Mouse (Mus musculus): ENCODE measurements at regions not wholly inside any gene's neighbourhood (a gene's known extent, or its start where the extent isn't known, plus 50 kb on each side); places are given as distances from the start of the nearest gene placed in this dataset.

DNA sequence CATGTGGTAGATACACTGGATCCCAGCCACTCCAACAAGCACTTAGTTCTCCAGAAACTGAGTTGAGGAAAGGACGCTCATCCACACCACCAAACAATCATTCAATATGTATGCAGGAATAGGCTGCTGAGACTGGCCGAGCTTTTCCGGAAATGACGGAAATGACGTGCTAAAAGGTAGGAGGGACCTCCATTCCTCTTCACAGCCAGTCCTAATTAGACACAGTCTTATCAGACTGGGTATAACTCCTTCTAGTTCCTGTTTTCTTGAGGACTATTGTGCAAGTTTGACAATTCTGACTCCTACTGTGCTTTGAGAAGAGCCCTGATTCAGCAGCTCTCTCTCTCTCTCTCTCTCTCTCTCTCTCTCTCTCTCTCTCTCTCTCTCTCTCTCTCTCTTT lies 477.9 kb upstream of the Gm26657 start:
- no peak for DNase-seq

DNA sequence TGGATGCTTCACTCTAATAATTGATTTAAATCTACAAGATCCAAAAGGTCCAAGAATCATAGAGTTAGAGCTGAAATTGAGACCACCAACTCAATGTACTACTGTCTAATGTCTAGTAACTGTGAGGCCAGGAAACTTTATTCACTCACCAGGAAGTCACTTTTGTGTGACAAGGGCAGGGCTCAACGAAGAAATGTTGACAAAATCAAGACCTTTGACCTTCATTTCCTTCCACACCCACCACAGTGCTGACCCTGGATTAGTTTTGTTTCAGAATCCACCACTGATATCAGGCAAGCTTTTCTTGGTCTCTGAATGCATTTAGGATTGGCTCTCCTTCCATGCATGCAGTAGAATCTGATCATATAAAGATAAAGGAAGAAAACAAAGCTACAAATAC lies 487.5 kb upstream of the Gm26657 start:
- peak; percentile 5 to 15 for DNase-seq

DNA sequence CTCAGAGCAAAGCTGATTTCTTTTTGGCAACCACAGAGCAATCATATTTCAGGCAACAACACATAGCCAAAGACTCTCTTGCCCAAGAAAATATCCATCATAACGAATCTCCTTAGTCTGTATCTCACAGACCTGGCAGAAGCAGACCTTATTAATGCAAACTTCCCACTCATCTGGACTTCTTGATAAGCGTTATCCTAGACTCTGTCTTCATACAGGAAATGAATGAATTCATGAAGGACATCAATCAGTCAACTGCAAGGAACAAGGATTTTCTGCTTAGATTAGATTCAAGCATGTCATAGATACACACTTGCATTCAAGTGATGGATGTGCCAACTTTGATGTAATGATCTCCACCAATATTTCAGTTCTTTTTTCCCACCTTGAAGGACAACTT lies 488.1 kb upstream of the Gm26657 start:
- no peak for DNase-seq

DNA sequence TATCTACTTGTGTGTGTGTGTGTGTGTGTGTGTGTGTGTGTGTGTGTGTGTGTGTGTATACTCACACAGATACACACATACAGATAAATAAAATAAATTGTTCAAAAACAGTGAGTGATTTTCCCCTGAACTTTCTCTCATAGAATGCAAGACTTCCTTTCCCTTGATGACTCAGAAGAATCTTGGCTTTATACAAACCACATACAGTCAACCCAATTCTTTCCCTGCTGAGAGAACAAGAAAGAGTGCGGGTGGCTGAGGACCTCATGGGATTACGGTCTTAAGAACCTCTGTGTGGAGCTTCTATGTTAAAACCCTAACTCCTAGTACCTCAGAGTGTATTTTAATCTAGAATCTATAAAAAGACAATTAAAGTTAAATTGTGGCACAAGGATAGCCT lies 489.3 kb upstream of the Gm26657 start:
- DNase-seq, result no peak

DNA sequence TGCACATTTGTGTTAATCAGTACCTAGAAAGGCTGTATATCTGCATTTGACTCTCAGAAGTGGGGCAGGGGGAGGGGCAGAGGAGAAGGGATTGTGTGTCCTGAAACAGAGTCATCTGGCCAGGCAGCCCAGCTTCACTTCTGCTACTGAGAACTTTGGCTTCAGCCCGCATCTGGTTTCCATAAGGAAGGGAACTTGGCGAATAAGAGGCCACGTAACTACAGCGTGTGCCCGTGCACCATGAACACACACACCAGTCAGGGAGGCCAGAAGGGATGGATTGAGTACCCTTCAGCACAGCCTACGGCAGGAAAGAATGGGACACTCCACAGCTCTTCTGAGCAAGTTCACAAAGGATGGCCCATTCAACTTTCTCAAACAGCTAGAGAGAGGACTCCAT lies 496.0 kb upstream of the Gm26657 start:
- no peak for DNase-seq

DNA sequence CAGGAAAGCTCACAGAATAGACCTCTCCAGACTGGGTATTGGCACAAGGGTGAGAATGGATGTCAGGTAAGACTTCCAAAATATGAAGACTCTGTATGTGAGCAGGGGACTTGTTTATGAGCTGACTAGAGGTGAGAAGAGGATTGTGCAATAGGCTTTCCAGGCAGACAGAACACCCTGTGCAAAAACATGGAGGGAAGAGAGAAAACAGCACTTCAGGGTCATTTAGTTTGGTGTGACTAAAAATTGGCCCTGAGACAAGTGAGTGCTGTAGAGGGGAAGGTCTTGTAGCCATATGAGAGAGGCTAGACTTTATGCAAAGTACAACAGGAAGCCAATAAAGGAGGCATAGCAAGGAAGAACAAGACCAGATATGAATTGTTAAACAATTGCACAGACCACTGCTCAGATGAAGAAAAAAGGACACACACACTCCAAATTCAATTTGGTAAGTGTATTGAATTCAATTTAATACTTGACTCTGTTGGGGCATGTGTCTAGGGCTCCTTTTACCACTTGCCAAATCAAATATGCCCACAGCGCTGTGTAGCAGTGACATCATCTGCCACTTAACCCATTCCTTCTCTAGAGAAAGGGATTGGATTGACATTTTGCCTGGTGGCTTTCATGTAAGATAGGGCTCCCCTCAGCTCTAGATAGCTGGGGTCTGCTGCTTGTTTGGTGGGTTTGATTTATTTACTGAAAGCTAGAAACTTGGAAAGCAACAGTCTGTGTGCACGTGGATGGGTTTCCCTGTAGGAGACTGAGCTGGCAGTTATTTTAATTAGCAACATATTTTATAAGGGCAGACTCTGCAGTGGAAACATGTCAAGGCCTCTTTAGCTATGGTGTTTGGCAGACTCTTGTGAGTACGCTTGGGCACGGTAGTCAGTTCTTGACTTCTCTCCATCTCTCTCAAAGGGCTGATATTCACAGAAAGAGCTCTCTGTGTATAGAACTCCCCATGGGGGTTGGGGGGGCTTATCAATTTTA lies 501.1 kb upstream of the Gm26657 start:
- DNase-seq, result no peak

DNA sequence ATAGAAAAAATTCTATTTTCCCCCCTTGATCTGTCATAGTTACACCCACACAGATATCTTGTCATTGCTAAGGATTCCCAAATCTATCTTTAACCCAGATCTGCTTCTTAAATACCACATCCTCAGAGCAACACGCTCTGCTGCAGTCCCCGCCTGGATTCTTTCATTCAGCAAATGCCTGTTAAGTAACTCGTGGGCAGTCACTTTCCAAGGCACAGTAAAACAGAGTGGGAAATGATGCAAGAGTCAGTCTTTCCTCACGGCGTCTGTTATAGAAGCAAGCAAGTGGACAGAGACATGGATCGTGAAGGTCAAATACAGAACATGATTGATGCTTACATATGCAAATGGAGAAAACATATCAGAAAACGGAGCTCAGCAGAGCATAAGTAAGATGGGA lies 508.5 kb upstream of the Gm26657 start:
- DNase-seq, result no peak

DNA sequence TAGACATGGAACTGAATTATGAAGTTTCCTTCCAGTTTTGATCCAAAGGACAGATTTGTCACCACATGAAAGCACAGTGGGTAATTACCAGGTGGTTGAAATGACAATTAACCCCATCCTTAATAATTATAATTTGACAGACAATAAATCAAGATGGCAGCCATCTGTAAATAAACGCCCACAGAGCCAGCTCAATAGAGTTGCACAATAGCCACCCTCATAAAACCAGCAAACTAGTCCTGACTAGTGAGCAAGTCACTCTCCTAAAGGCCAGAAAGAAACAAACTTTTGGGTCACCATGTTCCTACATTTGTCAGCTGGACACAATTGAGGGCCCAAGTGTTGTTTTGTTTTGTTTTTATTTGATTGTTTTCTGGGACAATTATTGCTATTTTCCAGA lies 509.4 kb upstream of the Gm26657 start:
- no peak for DNase-seq

DNA sequence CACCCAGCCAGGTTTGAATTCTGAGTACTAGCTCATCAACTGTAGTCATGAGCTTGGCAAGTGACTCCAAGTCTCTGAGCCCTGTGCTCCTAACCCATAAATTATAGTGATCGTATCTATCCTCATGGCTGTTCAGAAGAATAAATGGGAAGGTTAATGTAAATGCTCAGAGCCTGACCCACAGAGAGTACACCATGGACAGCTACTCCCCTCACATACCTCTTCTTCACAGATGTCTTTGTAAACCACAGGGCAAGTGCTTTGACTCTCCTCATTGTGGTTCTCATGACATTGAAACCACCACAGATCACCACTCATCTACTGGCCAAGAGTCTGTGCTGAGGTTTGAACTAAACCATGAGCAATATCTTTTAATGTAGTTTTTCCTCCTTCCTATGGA lies 513.4 kb upstream of the Gm26657 start:
- DNase-seq, result no peak

DNA sequence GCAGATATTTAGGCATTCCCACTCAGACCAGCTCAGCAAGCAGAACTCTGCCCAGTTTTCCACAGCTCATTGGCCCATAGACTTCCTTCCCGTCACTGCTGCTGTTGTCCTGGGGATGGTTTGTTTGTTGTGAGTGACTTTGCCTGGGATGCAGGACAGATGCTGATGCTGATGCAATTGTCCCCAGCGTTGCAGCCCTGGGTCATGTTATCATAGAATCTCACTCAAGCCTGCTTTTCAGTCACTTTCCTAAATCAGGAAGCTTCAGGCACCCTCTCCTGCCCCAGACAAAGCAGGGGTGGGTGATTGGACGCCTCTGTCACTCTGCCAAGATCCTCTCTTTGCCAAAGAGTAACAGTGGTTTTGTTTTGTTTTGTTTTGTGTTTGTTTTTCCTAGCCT lies 515.3 kb upstream of the Gm26657 start:
- DNase-seq, result peak; percentile 24 to 35

DNA sequence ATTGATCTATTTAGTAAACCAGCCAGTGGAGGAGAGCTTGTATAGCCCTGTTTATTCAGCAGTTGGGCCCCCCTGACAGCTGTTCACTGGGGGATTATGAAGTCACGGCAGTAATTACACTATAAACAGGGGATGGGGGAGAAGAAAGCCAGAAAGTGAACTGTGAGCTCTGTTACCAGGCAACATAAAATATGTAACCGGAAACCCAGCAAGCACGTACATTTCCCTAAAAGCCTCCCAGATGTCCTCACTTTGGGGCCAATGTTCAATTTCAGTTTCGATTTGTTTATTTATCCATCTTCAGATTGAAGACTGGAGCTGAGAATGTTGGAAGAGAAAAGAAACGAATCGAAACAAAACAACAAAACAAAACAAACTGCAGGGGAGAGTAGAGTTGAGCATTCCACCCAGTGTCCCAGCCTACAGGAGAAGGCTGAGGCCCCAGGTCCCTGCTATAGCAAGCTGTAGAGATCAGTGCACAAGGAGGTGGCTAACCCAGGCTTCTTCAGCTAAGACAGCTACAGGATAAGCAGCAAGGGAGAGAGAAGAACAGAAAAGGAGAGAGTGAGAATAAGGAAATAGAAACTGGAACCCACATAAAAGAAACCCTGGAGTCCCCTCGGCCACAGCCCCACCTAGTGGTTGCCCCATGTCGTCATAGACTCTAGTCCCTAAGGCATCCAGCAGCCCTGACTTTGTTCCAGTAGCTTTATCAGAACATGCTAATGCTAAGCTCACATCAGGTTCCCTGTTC lies 517.7 kb upstream of the Gm26657 start:
- DNase-seq, result peak; percentile 67 to 75

DNA sequence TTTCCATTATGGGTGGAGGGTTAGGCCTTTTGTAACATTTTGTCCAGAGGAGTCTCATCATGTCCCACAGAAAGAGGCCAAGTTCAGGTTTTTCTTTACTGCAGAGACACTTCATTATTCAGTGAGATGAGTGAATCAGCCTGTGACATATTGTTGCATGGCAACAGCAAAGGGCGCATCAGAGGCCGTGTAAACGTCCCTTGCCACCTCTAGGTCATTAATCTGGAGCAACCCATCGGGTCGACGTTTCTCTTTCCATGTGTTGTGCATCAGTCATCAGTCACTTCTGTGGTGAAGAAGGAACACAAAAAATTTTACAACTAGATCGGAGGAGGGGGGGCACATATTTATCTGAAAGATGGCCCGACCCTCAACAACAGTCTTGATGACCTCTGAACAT lies 519.3 kb upstream of the Gm26657 start:
- peak in 1 of 2 experiments; percentile 19 for DNase-seq

DNA sequence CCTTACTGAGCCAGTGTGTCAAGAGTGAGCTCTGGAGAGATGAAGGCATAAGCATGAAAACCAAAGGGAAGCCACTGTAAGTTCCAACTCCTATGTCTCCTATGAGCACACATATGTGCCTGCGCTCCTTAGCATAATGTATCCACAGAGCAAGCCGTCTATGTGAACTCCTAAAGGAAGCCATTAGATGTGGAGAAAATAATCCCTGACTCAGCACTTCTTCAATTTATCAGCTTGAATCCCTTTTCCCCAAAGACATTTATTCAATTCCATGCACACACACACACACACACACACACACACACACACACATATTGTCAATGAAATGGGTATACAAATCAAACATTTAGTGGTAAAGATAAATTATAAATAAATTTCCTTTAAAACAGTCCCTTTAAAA lies 530.4 kb upstream of the Gm26657 start:
- no peak for DNase-seq

DNA sequence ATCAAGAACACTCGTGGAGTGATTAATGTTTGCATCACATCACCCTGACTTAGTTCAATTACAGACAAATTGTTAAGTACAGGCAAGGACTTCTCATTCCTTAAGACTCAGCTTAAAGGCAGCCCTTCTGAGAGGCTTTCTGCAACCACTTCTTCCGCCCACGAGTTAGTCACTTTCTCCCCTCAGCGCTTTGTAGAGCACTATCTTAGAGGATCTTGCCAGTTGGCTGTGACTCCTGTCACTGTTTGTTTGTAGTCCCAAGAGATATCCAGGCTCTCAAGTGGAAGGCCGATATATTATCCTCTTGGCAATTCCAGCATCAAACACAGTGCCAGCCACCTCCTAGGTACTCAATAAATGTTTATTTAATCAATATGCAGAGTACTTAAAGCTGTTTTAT lies 532.1 kb upstream of the Gm26657 start:
- no peak for DNase-seq

DNA sequence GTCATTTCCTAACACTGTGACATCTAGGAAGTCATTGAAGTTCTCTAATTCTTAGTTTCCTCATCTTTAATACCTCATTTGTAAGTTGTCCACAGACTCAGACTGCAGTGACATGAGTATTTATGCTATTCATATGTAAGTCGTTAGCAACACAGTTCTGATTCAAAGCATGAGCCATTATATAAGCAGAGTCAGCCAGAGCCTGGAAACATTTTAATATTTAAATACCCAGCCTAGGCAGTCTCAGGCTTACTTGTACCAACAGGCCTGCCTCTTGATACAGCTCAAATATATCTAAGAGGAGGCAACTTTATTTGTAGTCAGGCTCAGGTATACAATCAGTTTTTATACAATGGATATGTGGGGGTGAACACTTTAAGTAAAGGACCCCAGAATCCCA lies 534.8 kb upstream of the Gm26657 start:
- no peak for DNase-seq

DNA sequence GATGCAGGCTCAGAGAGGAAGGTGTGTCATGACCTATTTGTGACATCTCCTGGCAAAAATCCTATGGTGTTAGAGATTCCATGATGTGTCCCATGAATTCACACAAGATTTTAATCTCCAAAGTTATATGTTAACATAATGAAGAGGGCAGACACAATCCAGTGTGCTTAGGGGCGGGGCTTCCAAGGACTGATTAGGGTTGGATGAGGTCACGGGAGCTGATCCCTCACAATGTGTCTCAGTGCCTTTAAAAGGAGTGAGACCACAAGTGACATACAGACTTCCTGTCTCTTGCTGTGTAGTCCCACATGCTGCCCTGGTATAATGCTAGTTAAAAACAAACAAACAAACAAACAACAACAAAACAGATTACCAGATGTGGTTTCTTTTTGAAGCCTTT lies 546.5 kb upstream of the Gm26657 start:
- no peak for DNase-seq

DNA sequence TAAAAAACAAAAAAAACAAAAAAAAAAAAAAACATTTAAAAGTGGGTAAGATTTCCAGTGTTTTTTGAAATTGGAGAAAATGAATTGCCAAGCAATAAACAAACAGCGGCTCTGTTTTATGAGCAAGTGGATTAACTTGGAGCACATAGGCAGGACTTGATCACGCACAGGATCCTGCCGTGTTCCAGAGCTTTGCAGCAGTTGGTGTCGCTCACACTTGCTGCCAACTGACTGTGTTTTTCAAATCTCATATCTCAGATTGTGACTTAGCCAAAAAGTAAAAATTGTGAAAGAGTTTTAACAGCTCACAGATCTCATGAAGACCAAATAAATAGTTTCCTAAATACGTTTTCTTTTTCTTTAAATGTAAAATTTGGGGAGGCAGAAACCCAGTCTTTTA lies 547.4 kb upstream of the Gm26657 start:
- DNase-seq, result no peak

DNA sequence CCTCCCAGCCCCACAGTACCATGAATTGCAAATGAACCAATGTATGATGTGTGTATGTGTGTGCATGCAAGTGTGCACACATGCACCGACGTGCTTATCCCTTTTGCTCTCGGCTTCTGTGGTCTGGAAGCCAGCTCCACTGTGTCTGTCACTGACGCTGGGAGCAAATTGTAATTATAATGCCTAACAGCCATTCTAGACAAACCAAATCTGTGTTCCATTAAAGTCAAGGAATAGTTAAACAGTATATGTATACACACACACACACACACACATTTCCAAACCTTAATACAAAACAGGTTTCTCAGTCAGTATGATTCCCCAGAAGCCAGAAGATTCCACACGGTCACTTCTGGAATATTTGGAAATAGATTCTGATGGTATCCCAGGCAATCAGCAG lies 560.3 kb upstream of the Gm26657 start:
- DNase-seq, result no peak

DNA sequence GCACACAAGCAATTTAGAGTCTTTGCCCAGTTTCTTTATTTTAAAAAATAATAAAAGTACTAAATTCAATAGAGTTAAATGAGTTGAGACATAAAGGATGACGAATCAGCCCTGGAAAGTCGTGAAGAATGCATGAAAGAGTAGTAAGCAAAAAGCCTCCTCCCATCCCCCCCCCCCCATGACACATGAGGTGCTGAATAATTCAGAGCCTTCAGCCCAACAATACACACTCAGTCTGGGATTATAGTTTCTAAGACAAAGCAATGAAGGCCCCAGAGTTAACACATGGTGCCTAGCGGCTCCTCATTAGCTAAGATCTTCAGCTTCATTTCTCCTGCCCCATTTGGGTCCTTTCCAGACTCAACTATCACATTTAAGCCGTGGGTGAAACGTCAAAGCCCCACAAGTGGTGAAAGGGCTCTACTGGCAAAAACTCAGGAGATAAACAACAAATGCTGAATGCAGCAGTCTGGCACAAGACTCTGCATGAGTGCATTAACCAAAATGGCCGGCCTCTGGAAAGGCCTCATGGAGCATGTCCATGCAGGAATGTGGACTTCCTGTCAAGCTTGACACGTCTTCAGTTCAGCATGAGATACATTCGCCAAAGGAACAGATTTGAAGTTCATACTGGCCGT lies 560.9 kb upstream of the Gm26657 start:
- DNase-seq, result no peak

DNA sequence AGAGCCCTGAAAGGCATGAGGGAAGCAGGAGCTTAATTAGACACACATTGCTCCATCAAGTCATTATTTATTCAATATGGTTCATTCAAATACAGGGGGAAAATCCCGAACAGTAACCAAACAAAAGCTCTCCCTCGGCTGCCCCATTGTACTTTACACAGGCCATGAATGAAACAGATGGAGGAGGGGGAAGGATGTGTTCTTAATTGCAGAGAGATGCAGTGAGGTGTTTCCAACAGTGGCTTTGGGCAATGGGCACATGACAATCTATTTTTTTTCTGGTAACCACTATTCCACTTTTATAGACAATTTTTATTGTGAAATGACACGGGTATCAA lies 578.6 kb upstream of the Gm26657 start:
- DNase-seq, result no peak

DNA sequence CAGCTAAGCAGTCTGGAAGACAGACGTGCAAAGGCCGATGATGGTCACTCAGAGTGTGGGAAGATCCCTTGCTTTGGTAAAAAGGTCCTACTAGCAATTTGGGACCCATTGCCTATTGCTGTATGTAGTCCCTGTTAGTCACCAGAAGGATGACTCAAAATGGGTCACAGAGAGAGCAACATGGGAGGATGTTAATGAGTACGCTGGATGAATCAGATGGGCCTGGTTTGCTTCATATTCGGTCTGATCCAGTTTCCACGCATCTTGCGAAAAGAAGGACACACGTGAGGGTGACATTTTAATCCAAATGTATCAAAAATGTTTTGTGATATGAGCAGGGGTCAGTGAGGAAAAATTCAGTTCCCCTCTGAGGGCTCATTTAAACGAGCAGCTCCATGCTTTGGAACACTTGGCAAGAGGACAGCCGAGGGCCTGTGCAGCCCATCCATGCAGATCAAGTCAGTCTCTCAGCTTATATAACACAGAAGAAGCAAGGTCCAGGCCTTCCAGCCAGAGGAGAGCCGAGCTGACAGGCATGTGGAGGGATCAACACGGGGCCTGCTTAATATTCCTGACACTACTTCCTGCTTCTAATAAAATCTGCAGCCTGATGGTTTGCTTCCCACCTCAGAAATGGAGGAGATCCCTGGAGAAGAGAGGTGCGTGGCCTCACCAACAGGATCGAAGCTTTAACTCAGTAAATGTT lies 579.2 kb upstream of the Gm26657 start:
- no peak for DNase-seq

DNA sequence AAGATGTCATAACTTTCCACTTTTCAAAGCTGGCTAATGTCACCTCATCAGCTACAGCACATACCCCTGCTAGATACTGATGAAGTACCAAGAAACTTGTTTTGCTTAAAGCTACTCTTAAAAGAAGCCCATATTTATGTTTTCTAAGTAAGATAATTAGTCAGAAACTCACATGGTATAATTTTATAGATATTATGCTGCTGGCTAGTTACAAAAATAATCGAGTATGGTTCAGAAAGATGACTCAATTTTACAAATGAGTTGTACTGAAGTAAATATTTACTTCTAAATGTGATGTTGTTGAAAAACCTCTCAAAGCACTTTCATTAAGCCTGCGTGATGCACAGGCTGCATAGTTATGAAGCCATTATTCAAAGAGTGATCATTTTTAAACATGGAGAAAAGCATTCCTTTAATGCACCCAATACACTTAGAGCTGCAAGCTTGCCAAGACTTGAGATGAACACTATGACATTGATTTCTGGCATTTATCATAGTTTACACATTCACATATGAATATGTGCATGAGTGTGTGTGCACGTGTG lies 582.3 kb upstream of the Gm26657 start:
- no peak for DNase-seq

DNA sequence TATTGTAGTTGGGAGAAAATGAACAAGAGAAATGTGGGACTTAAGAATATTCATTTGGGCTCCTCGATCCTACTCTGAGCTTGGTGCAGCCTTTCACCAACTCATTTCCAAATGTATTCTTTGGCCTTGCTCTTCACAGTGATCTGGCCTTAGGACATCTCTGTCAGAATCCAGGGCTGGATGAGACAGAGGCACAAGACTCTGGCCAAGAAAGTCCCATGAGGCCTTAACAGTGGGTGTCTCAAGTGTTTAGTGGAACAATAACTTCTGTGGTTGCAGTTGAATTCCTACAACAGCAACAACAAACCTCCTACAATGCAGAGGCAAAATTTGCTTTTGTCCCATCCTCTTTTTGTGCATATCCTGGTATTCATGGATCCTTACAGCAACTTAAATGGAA lies 589.2 kb upstream of the Gm26657 start:
- DNase-seq, result no peak
